Mouse (Mus musculus): Measurements from ENCODE around the gene Clip2. TPM values are rescaled to one million over a fixed set of nuclear protein-coding genes. Genes with fewer than 3 reads are reported as not detected.

Clip2 gene
- polyA plus RNA-seq, 1 experiment from 2014 or later: 6.8 TPM

DNA sequence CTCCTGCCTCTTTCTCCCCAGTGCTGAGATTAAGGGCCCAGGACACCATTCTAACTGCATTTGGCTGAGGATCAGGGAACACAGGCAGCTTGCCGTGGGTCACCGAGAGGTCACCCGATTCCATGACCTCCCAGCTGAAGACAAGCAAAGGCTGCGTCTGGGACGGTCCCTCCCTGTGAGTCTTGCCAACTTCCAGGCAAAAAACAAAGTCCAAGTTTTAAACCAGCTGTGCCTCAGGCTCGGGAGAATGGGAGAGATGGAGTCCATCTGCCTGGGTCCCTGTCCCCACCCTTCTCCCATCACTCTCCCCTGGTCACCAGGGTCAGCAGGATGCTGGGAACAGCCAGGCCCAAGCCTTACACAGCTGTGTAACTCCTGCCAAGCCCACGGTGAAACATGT lies 10.6 kb downstream of the Clip2 start:
- no peaks in the 10 kb centered on the region for H3K36me3 ChIP-seq (ENCODE audit: control insufficient read depth, insufficient read depth, low read length)
- no peaks in the 10 kb centered on the region; the same call in 1 of the 2 replicates for H3K4me1 ChIP-seq (replicated peaks; ENCODE audit: control insufficient read depth, insufficient read depth, low read length)
- H3K27ac ChIP-seq (ENCODE audit: low read depth, low read length): no peak overlapping the region
- no peaks in the 10 kb centered on the region for H3K27me3 ChIP-seq (ENCODE audit: control insufficient read depth, insufficient read depth, low read length)
- no peak overlapping the region for H3K4me3 ChIP-seq (ENCODE audit: low read depth, low read length)
- ATAC-seq (replicated peaks; ENCODE audit: low FRiP score): no peak
- no peaks in the 10 kb centered on the region for H3K9me3 ChIP-seq (ENCODE audit: control insufficient read depth, low read length)
- H3K9ac ChIP-seq (ENCODE audit: low read length): no peak overlapping the region
- WGBS: 30% methylated on average over 7 of the region's 7 CpGs
- no peak overlapping the region for H3K4me2 ChIP-seq (ENCODE audit: low read depth, low read length, severe bottlenecking)
- no peak for DNase-seq (ENCODE audit: low spot score)

GRCm38 (mm10) chr5:134540881-134541280 lies 11.4 kb downstream of the Clip2 start:
- H3K9me3 ChIP-seq (ENCODE audit: control insufficient read depth, low read length): no peaks in the 10 kb centered on the region
- no peaks in the 10 kb centered on the region for H3K27me3 ChIP-seq (ENCODE audit: control insufficient read depth, insufficient read depth, low read length)
- H3K4me1 ChIP-seq (replicated peaks; ENCODE audit: control insufficient read depth, insufficient read depth, low read length): no peaks in the 10 kb centered on the region; the same call in 1 of the 2 replicates
- DNase-seq (ENCODE audit: low spot score) (no peak), ATAC-seq (replicated peaks; ENCODE audit: low FRiP score) (no peak)
- H3K27ac ChIP-seq (ENCODE audit: low read depth, low read length): no peak overlapping the region
- H3K36me3 ChIP-seq (ENCODE audit: control insufficient read depth, insufficient read depth, low read length): no peaks in the 10 kb centered on the region
- WGBS: 80% methylated on average over 6 of the region's 6 CpGs
- no peak overlapping the region for H3K4me3 ChIP-seq (ENCODE audit: low read depth, low read length)
- H3K9ac ChIP-seq (ENCODE audit: low read length): no peak overlapping the region
- no peak overlapping the region for H3K4me2 ChIP-seq (ENCODE audit: low read depth, low read length, severe bottlenecking)

- peak; percentile 58 for DNase-seq (ENCODE audit: low spot score)
- H3K4me1 ChIP-seq (replicated peaks; ENCODE audit: control insufficient read depth, insufficient read depth, low read length): no peaks in the 10 kb centered on the region; the same call in 1 of the 2 replicates
- no peak overlapping the region for H3K4me2 ChIP-seq (ENCODE audit: low read depth, low read length, severe bottlenecking)
- 4% methylated on average over 3 of the region's 3 CpGs for WGBS
- no peak overlapping the region for H3K9ac ChIP-seq (ENCODE audit: low read length)
- 0 out of 2 replicates have a peak, but pooled peaks have one; percentile 10 for ATAC-seq (replicated peaks; ENCODE audit: low FRiP score)
- no peaks in the 10 kb centered on the region for H3K27me3 ChIP-seq (ENCODE audit: control insufficient read depth, insufficient read depth, low read length)
- no peaks in the 10 kb centered on the region for H3K9me3 ChIP-seq (ENCODE audit: control insufficient read depth, low read length)
- no peak overlapping the region for H3K27ac ChIP-seq (ENCODE audit: low read depth, low read length)
- H3K4me3 ChIP-seq (ENCODE audit: low read depth, low read length): no peak overlapping the region
- no peaks in the 10 kb centered on the region for H3K36me3 ChIP-seq (ENCODE audit: control insufficient read depth, insufficient read depth, low read length)
These were observed 12.3 kb downstream of the Clip2 start for GRCm38 (mm10) chr5:134539891-134540290.

GRCm38 (mm10) chr5:134536036-134536435 lies 16.2 kb downstream of the Clip2 start:
- Histone ChIP-seq H3K36me3 (ENCODE audit: control insufficient read depth, insufficient read depth, low read length) (no peaks in the 10 kb centered on the region), H3K27ac (ENCODE audit: low read depth, low read length) (no peak overlapping the region), H3K4me1 (replicated peaks; ENCODE audit: control insufficient read depth, insufficient read depth, low read length) (no peaks in the 10 kb centered on the region; the same call in 1 of the 2 replicates), H3K9me3 (ENCODE audit: control insufficient read depth, low read length) (no peaks in the 10 kb centered on the region), H3K27me3 (ENCODE audit: control insufficient read depth, insufficient read depth, low read length) (no peaks in the 10 kb centered on the region), H3K4me2 (ENCODE audit: low read depth, low read length, severe bottlenecking) (no peak overlapping the region), H3K4me3 (ENCODE audit: low read depth, low read length) (no peak overlapping the region), H3K9ac (ENCODE audit: low read length) (no peak overlapping the region)
- ATAC-seq (replicated peaks; ENCODE audit: low FRiP score): no peak
- no peak for DNase-seq (ENCODE audit: low spot score)
- WGBS: 96% methylated on average over 6 of the region's 6 CpGs

GRCm38 (mm10) chr5:134532417-134532816 lies 19.8 kb downstream of the Clip2 start:
- Histone ChIP-seq H3K9ac (ENCODE audit: low read length) (no peak overlapping the region), H3K27me3 (ENCODE audit: control insufficient read depth, insufficient read depth, low read length) (no peaks in the 10 kb centered on the region), H3K9me3 (ENCODE audit: control insufficient read depth, low read length) (no peaks in the 10 kb centered on the region), H3K27ac (ENCODE audit: low read depth, low read length) (no peak overlapping the region), H3K36me3 (ENCODE audit: control insufficient read depth, insufficient read depth, low read length) (no peaks in the 10 kb centered on the region), H3K4me3 (ENCODE audit: low read depth, low read length) (no peak overlapping the region), H3K4me2 (ENCODE audit: low read depth, low read length, severe bottlenecking) (no peak overlapping the region), H3K4me1 (replicated peaks; ENCODE audit: control insufficient read depth, insufficient read depth, low read length) (no peaks in the 10 kb centered on the region)
- 94% methylated on average over 6 of the region's 6 CpGs for WGBS
- no peak for DNase-seq (ENCODE audit: low spot score)
- no peak for ATAC-seq (replicated peaks; ENCODE audit: low FRiP score)

- Histone ChIP-seq H3K9ac (ENCODE audit: low read length) (no peak overlapping the region), H3K4me1 (replicated peaks; ENCODE audit: control insufficient read depth, insufficient read depth, low read length) (no peaks in the 10 kb centered on the region), H3K36me3 (ENCODE audit: control insufficient read depth, insufficient read depth, low read length) (no peaks in the 10 kb centered on the region), H3K27ac (ENCODE audit: low read depth, low read length) (no peak overlapping the region), H3K4me2 (ENCODE audit: low read depth, low read length, severe bottlenecking) (no peak overlapping the region), H3K9me3 (ENCODE audit: control insufficient read depth, low read length) (no peaks in the 10 kb centered on the region), H3K4me3 (ENCODE audit: low read depth, low read length) (no peak overlapping the region), H3K27me3 (ENCODE audit: control insufficient read depth, insufficient read depth, low read length) (no peaks in the 10 kb centered on the region)
- DNase-seq (ENCODE audit: low spot score) (no peak), ATAC-seq (replicated peaks; ENCODE audit: low FRiP score) (no peak)
- WGBS: 91% methylated on average over 9 of the region's 9 CpGs
These were observed 20.6 kb downstream of the Clip2 start for GRCm38 (mm10) chr5:134531585-134531984.

GRCm38 (mm10) chr5:134530830-134531229 lies 21.4 kb downstream of the Clip2 start:
- H3K27ac ChIP-seq (ENCODE audit: low read depth, low read length): no peak overlapping the region
- 75% methylated on average over 7 of the region's 7 CpGs for WGBS
- H3K9me3 ChIP-seq (ENCODE audit: control insufficient read depth, low read length): no peaks in the 10 kb centered on the region
- H3K4me2 ChIP-seq (ENCODE audit: low read depth, low read length, severe bottlenecking): no peak overlapping the region
- H3K36me3 ChIP-seq (ENCODE audit: control insufficient read depth, insufficient read depth, low read length): no peaks in the 10 kb centered on the region
- no peak for ATAC-seq (replicated peaks; ENCODE audit: low FRiP score)
- no peaks in the 10 kb centered on the region for H3K27me3 ChIP-seq (ENCODE audit: control insufficient read depth, insufficient read depth, low read length)
- no peak for DNase-seq (ENCODE audit: low spot score)
- no peak overlapping the region for H3K4me3 ChIP-seq (ENCODE audit: low read depth, low read length)
- H3K9ac ChIP-seq (ENCODE audit: low read length): no peak overlapping the region
- H3K4me1 ChIP-seq (replicated peaks; ENCODE audit: control insufficient read depth, insufficient read depth, low read length): no peaks in the 10 kb centered on the region

DNA sequence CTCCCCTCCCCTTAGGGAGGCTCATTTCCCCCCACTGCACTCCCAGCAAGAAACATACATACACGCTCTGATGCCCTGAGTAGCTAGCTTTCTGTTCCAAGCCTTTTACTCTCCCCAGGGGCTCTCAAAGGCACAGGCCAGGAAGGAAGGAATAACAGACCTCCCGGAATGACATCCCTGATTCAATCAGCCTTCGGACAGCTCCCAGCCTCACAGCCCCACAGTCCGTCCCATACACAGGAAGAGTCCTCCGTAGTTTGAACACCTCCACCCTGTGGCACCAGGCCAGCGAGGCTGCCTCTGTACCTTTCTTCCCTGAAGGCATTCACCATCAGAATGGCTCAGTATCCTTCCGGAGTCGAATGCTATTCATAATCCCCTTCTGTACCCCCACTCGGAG lies 23.7 kb downstream of the Clip2 start:
- Histone ChIP-seq H3K4me1 (replicated peaks; ENCODE audit: control insufficient read depth, insufficient read depth, low read length) (no peaks in the 10 kb centered on the region), H3K9me3 (ENCODE audit: control insufficient read depth, low read length) (no peaks in the 10 kb centered on the region), H3K9ac (ENCODE audit: low read length) (no peak overlapping the region), H3K4me2 (ENCODE audit: low read depth, low read length, severe bottlenecking) (no peak overlapping the region), H3K36me3 (ENCODE audit: control insufficient read depth, insufficient read depth, low read length) (no peaks in the 10 kb centered on the region), H3K27me3 (ENCODE audit: control insufficient read depth, insufficient read depth, low read length) (no peaks in the 10 kb centered on the region), H3K4me3 (ENCODE audit: low read depth, low read length) (no peak overlapping the region), H3K27ac (ENCODE audit: low read depth, low read length) (no peak overlapping the region)
- no peak for ATAC-seq (replicated peaks; ENCODE audit: low FRiP score)
- no peak for DNase-seq (ENCODE audit: low spot score)
- 31% methylated on average over 9 of the region's 9 CpGs for WGBS

GRCm38 (mm10) chr5:134525971-134526711 lies 26.1 kb downstream of the Clip2 start:
- no peak for ATAC-seq (replicated peaks; ENCODE audit: low FRiP score)
- Histone ChIP-seq H3K4me3 (ENCODE audit: low read depth, low read length) (no peak overlapping the region), H3K4me2 (ENCODE audit: low read depth, low read length, severe bottlenecking) (no peak overlapping the region), H3K36me3 (ENCODE audit: control insufficient read depth, insufficient read depth, low read length) (no peaks in the 10 kb centered on the region), H3K9ac (ENCODE audit: low read length) (no peak overlapping the region), H3K9me3 (ENCODE audit: control insufficient read depth, low read length) (no peaks in the 10 kb centered on the region), H3K4me1 (replicated peaks; ENCODE audit: control insufficient read depth, insufficient read depth, low read length) (no peaks in the 10 kb centered on the region), H3K27me3 (ENCODE audit: control insufficient read depth, insufficient read depth, low read length) (no peaks in the 10 kb centered on the region), H3K27ac (ENCODE audit: low read depth, low read length) (no peak overlapping the region)
- 91% methylated on average over 15 of the region's 15 CpGs for WGBS
- DNase-seq (ENCODE audit: low spot score): no peak

Measured in forebrain, embryonic 11.5 days (tissue).